Mouse (Mus musculus) heart, embryonic 15.5 days (tissue): ENCODE measurements around the gene Crybb1. TPM values are rescaled to one million over a fixed set of nuclear protein-coding genes. Genes with fewer than 3 reads are reported as not detected.
A peak's percentile ranks its signal among the peaks of the same experiment; 100 is the strongest.

ENCODE experiments used
- ATAC-seq: fragments of 200-750 bp; cut with Nextera tagmentation; replicated peaks from 2 replicates; pipeline ENCODE4 v1.8.0; 2017; ENCODE audit warnings: low read depth, moderate TSS enrichment; ENCODE audit not compliant: insufficient number of reproducible peaks, insufficient read depth, low FRiP score
- H3K27ac ChIP-seq: fragments of 300-500 bp; sonication (generic); 2 replicates; pipeline ENCODE4 v1.5.1; 2015; ENCODE audit warnings: mild to moderate bottlenecking, inconsistent platforms
- H3K27me3 ChIP-seq: fragments of 300-500 bp; sonication (generic); 2 replicates; pipeline ENCODE4 v1.6.1; 2015; ENCODE audit warnings: inconsistent platforms
- H3K36me3 ChIP-seq: fragments of 300-500 bp; sonication (generic); 2 replicates; pipeline ENCODE4 v1.6.1; 2015; ENCODE audit warnings: mild to moderate bottlenecking, inconsistent platforms
- H3K4me1 ChIP-seq: fragments of 300-500 bp; sonication (generic); replicated peaks from 2 replicates; pipeline ENCODE4 v1.6.1; 2015; ENCODE audit warnings: inconsistent platforms
- H3K4me2 ChIP-seq: fragments of 300-500 bp; sonication (generic); 2 replicates; pipeline ENCODE4 v1.6.1; 2015; ENCODE audit warnings: inconsistent platforms, mild to moderate bottlenecking, moderate library complexity
- H3K4me3 ChIP-seq: fragments of 300-500 bp; sonication (generic); 2 replicates; pipeline ENCODE4 v1.5.1; 2015; ENCODE audit warnings: mild to moderate bottlenecking, inconsistent platforms
- H3K9ac ChIP-seq: fragments of 300-500 bp; sonication (generic); 2 replicates; pipeline ENCODE4 v1.6.1; 2015; ENCODE audit warnings: mild to moderate bottlenecking, inconsistent platforms
- H3K9me3 ChIP-seq: fragments of 300-500 bp; sonication (generic); replicated peaks from 2 replicates; pipeline ENCODE4 v1.6.1; 2016; ENCODE audit warnings: inconsistent platforms
- WGBS: fragments of 180-500 bp; shearing (Covaris S2); methylation state at CpG from one replicate; pipeline ENCODE4 v1.1.7; 2015; ENCODE audit warnings: mixed read lengths; 5-methylcytosine and 5-hydroxymethylcytosine counted together
- polyA plus RNA-seq: library from polyadenylated mRNA; unstranded; fragments of >200 nt; fragmentation: Nextera tagmentation; extraction: Ambion mirVana; gene quantifications from 2 replicates; pipeline ENCODE4 v1.2.1, GENCODE M21; 2015

Crybb1 gene
- polyA plus RNA-seq, 1 experiment from 2014 or later, result 2.1 TPM

- Histone ChIP-seq H3K4me2 (no peak within 1 kb of the TSS), H3K27me3 (peaks cover 10% of the 10 kb centered on the region), H3K36me3 (no peaks in the 10 kb centered on the region), H3K9me3 (no peaks in the 10 kb centered on the region), H3K4me3 (no peak within 1 kb of the TSS), H3K9ac (no peak within 1 kb of the TSS), H3K27ac (0 out of 2 replicates have a peak within 1 kb of the TSS, but pooled peaks have one; percentile 15), H3K4me1 (peaks cover 40% of the 10 kb centered on the region)
- WGBS, result 41% methylated on average over 2 of the region's 2 CpGs
- ATAC-seq, result no peak
Observed at GRCm38 (mm10) chr5:112252400-112252799, 3.2 kb upstream of the Crybb1 start, which contains the start of gene Cryba4. Gene Cryba4 (minus strand): TSS chr5:112252518.

- Histone ChIP-seq H3K4me3 (no peak overlapping the region), H3K4me2 (no peak overlapping the region), H3K9ac (no peak overlapping the region), H3K27ac (no peak overlapping the region), H3K27me3 (peaks cover 10% of the 10 kb centered on the region; the same call in 1 of the 2 replicates), H3K4me1 (peaks cover 41% of the 10 kb centered on the region), H3K9me3 (no peaks in the 10 kb centered on the region), H3K36me3 (no peaks in the 10 kb centered on the region)
- 43% methylated on average over 8 of the region's 8 CpGs for whole genome bisulfite sequencing
- no peak for ATAC-seq
Observed at GRCm38 (mm10) chr5:112253169-112253568, 2.4 kb upstream of the Crybb1 start.

- H3K4me3 ChIP-seq, result no peak overlapping the region
- H3K36me3 ChIP-seq, result no peaks in the 10 kb centered on the region
- H3K4me1 ChIP-seq, result peaks cover 41% of the 10 kb centered on the region
- no peak overlapping the region for H3K9ac ChIP-seq
- H3K4me2 ChIP-seq, result no peak overlapping the region
- peaks cover 15% of the 10 kb centered on the region; the same call in 1 of the 2 replicates for H3K27me3 ChIP-seq
- peak overlapping the region; percentile 66 for H3K27ac ChIP-seq
- 0 out of 2 replicates have a peak, but pooled peaks have one; percentile 33 for ATAC-seq
- WGBS, result 44% methylated on average over 7 of the region's 7 CpGs
- H3K9me3 ChIP-seq, result no peaks in the 10 kb centered on the region
Observed at GRCm38 (mm10) chr5:112254282-112254806, 1.3 kb upstream of the Crybb1 start.

GRCm38 (mm10) chr5:112256457-112256856 is 842 bp downstream of the Crybb1 start:
- 76% methylated on average over 9 of the region's 9 CpGs for WGBS
- Histone ChIP-seq H3K36me3 (no peaks in the 10 kb centered on the region), H3K4me1 (peaks cover 41% of the 10 kb centered on the region), H3K27me3 (peaks cover 25% of the 10 kb centered on the region; the same call in 1 of the 2 replicates), H3K4me3 (no peak overlapping the region), H3K27ac (no peak overlapping the region), H3K4me2 (no peak overlapping the region), H3K9ac (no peak overlapping the region), H3K9me3 (no peaks in the 10 kb centered on the region)
- ATAC-seq, result no peak

- no peak overlapping the region for H3K9ac ChIP-seq
- 74% methylated on average over 3 of the region's 3 CpGs for WGBS
- no peaks in the 10 kb centered on the region for H3K36me3 ChIP-seq
- no peak overlapping the region for H3K4me2 ChIP-seq
- H3K27me3 ChIP-seq, result peaks cover 25% of the 10 kb centered on the region; the same call in 1 of the 2 replicates
- H3K4me1 ChIP-seq, result peaks cover 32% of the 10 kb centered on the region
- no peak overlapping the region for H3K27ac ChIP-seq
- H3K9me3 ChIP-seq, result no peaks in the 10 kb centered on the region
- H3K4me3 ChIP-seq, result no peak overlapping the region
- no peak for ATAC-seq
Observed at GRCm38 (mm10) chr5:112257896-112258295, 2.3 kb downstream of the Crybb1 start.

- no peak for ATAC-seq
- 79% methylated on average over 16 of the region's 16 CpGs for WGBS
- H3K9ac ChIP-seq, result no peak overlapping the region
- no peak overlapping the region for H3K4me2 ChIP-seq
- H3K4me1 ChIP-seq, result peaks cover 13% of the 10 kb centered on the region
- no peaks in the 10 kb centered on the region for H3K9me3 ChIP-seq
- H3K27ac ChIP-seq, result no peak overlapping the region
- no peak overlapping the region for H3K4me3 ChIP-seq
- no peaks in the 10 kb centered on the region for H3K36me3 ChIP-seq
- H3K27me3 ChIP-seq, result peaks cover 38% of the 10 kb centered on the region
Observed at GRCm38 (mm10) chr5:112259862-112260650, 4.4 kb downstream of the Crybb1 start.

- no peaks in the 10 kb centered on the region for H3K9me3 ChIP-seq
- no peak overlapping the region for H3K9ac ChIP-seq
- WGBS, result 77% methylated on average over 3 of the region's 3 CpGs
- H3K27ac ChIP-seq, result no peak overlapping the region
- H3K27me3 ChIP-seq, result peaks cover 46% of the 10 kb centered on the region
- H3K4me3 ChIP-seq, result no peak overlapping the region
- no peak overlapping the region for H3K4me2 ChIP-seq
- no peak for ATAC-seq
- H3K36me3 ChIP-seq, result no peaks in the 10 kb centered on the region
- H3K4me1 ChIP-seq, result peaks cover 10% of the 10 kb centered on the region
Observed at GRCm38 (mm10) chr5:112260818-112261217, 5.2 kb downstream of the Crybb1 start.

- H3K36me3 ChIP-seq, result no peaks in the 10 kb centered on the region
- H3K27me3 ChIP-seq, result peaks cover 61% of the 10 kb centered on the region
- H3K9ac ChIP-seq, result no peak overlapping the region
- H3K9me3 ChIP-seq, result no peaks in the 10 kb centered on the region
- 79% methylated on average over 7 of the region's 7 CpGs for WGBS
- H3K4me1 ChIP-seq, result peaks cover 7% of the 10 kb centered on the region
- no peak overlapping the region for H3K4me2 ChIP-seq
- no peak overlapping the region for H3K27ac ChIP-seq
- no peak overlapping the region for H3K4me3 ChIP-seq
- ATAC-seq, result no peak
Observed at GRCm38 (mm10) chr5:112264099-112264498, 8.5 kb downstream of the Crybb1 start.

GRCm38 (mm10) chr5:112265110-112265509 is 9.5 kb downstream of the Crybb1 start:
- peaks cover 9% of the 10 kb centered on the region for H3K4me1 ChIP-seq
- no peak overlapping the region for H3K4me2 ChIP-seq
- H3K27ac ChIP-seq, result no peak overlapping the region
- no peak overlapping the region for H3K9ac ChIP-seq
- peaks cover 67% of the 10 kb centered on the region for H3K27me3 ChIP-seq
- no peak overlapping the region for H3K4me3 ChIP-seq
- H3K36me3 ChIP-seq, result no peaks in the 10 kb centered on the region
- 76% methylated on average over 5 of the region's 5 CpGs for WGBS
- H3K9me3 ChIP-seq, result no peaks in the 10 kb centered on the region
- ATAC-seq, result no peak

GRCm38 (mm10) chr5:112265515-112265914 is 9.9 kb downstream of the Crybb1 start:
- Histone ChIP-seq H3K4me3 (no peak overlapping the region), H3K9me3 (no peaks in the 10 kb centered on the region), H3K27me3 (peaks cover 67% of the 10 kb centered on the region), H3K9ac (no peak overlapping the region), H3K27ac (no peak overlapping the region), H3K4me1 (peaks cover 9% of the 10 kb centered on the region), H3K4me2 (peak overlapping the region; percentile 34; the same call in 1 of the 2 replicates), H3K36me3 (no peaks in the 10 kb centered on the region)
- ATAC-seq, result no peak
- 9% methylated on average over 10 of the region's 10 CpGs for WGBS

- no peak for ATAC-seq
- H3K9ac ChIP-seq, result no peak overlapping the region
- H3K4me1 ChIP-seq, result peaks cover 12% of the 10 kb centered on the region
- no peaks in the 10 kb centered on the region for H3K9me3 ChIP-seq
- no peak overlapping the region for H3K27ac ChIP-seq
- WGBS, result 55% methylated on average over 9 of the region's 9 CpGs
- peaks cover 71% of the 10 kb centered on the region for H3K27me3 ChIP-seq
- no peaks in the 10 kb centered on the region for H3K36me3 ChIP-seq
- peak overlapping the region; percentile 34; the same call in 1 of the 2 replicates for H3K4me2 ChIP-seq
- H3K4me3 ChIP-seq, result no peak overlapping the region
Observed at GRCm38 (mm10) chr5:112266011-112266777, 10.6 kb downstream of the Crybb1 start.
